In genomic region chr5:137645091-137645651, GRCm38 (mm10) we compare ENCODE assay signal across 8 mouse cellular contexts. TPM values are rescaled to one million over a fixed set of nuclear protein-coding genes. Genes with fewer than 3 reads are reported as not detected.
DNase-seq lines count a peak whose midpoint lies in the region; ATAC-seq and TF ChIP-seq lines count a peak whose summit lies in the region.

No protein-coding gene starts in this region.

- peak overlapping the region; percentile 35 for H3K9ac ChIP-seq in ES-Bruce4 (ENCODE audit: low read depth, poor library complexity, severe bottlenecking)
- peak overlapping the region; percentile 41; the same call in 1 of the 2 replicates for H3K9ac ChIP-seq in forebrain, embryonic 16.5 days (replicated peaks; ENCODE audit: low read depth, low read length)

- TF ChIP-seq POLR2A in ES-Bruce4 (IDR thresholded peaks at IDR 0.05; ENCODE audit: insufficient read depth, low read length), result no peak

- H3K9me3 ChIP-seq in ES-Bruce4 (replicated peaks; ENCODE audit: control insufficient read depth, insufficient read depth, low read length, poor library complexity, severe bottlenecking), result no peaks in the 10 kb centered on the region
- no peaks in the 10 kb centered on the region for H3K9me3 ChIP-seq in forebrain, embryonic 16.5 days (ENCODE audit: control insufficient read depth, low read length)

- no peak overlapping the region for H3K27ac ChIP-seq in ES-Bruce4 (ENCODE audit: insufficient read depth, low read length)
- H3K27ac ChIP-seq in forebrain, embryonic 16.5 days (ENCODE audit: low read length), result no peak overlapping the region

- peak overlapping the region; percentile 44 for H3K4me2 ChIP-seq in forebrain, embryonic 16.5 days (ENCODE audit: low read length)

- DNase-seq in adrenal gland, postnatal 36 days, result peak; percentile 33 to 43
- DNase-seq in adrenal gland, postnatal 4 days (ENCODE audit: low spot score in 2 of 2), result no peak
- DNase-seq in liver, result peak; percentile 62
- DNase-seq in natural killer cell, adult 2 months (ENCODE audit: low spot score in 2 of 2), result peak; percentile 24 to 58
- DNase-seq in gastrocnemius, postnatal 36 days, result no peak
- no peak for DNase-seq in gastrocnemius, postnatal 14 days

- TF ChIP-seq EP300 in ES-Bruce4 (IDR thresholded peaks at IDR 0.05; ENCODE audit: insufficient read depth, low read depth, low read length), result no peak

- intact Hi-C loops in gastrocnemius, postnatal 36 days (cut with DNase I), result no loop called here
- intact Hi-C loops in gastrocnemius, postnatal 14 days (cut with DNase I; ENCODE audit: low total_unique reads), result no loop called here

- peaks cover 1% of the 10 kb centered on the region; the same call in 1 of the 2 replicates for H3K36me3 ChIP-seq in ES-Bruce4 (ENCODE audit: control insufficient read depth, insufficient read depth, low read length, poor library complexity, severe bottlenecking)
- H3K36me3 ChIP-seq in forebrain, embryonic 16.5 days (ENCODE audit: control insufficient read depth, insufficient read depth), result peaks cover 4% of the 10 kb centered on the region; the same call in 1 of the 2 replicates

- TF ChIP-seq CTCF in ES-Bruce4 (IDR thresholded peaks at IDR 0.05; ENCODE audit: low read depth, low read length), result no peak

- H3K4me1 ChIP-seq in ES-Bruce4 (ENCODE audit: control insufficient read depth, insufficient read depth, low read length), result no peaks in the 10 kb centered on the region
- H3K4me1 ChIP-seq in forebrain, embryonic 16.5 days (replicated peaks; ENCODE audit: control insufficient read depth, insufficient read depth, low read length), result peaks cover 10% of the 10 kb centered on the region; the same call in 1 of the 2 replicates

- H3K27me3 ChIP-seq in ES-Bruce4 (ENCODE audit: control insufficient read depth, insufficient read depth, low read length, poor library complexity, severe bottlenecking), result no peaks in the 10 kb centered on the region
- H3K27me3 ChIP-seq in forebrain, embryonic 16.5 days (replicated peaks; ENCODE audit: control insufficient read depth, insufficient read depth, low read length), result peaks cover 27% of the 10 kb centered on the region

- peak overlapping the region; percentile 41 for H3K4me3 ChIP-seq in ES-Bruce4 (ENCODE audit: low read depth, low read length)
- peak overlapping the region; percentile 32 for H3K4me3 ChIP-seq in forebrain, embryonic 16.5 days (replicated peaks; ENCODE audit: low read length)

- ATAC-seq in forebrain, embryonic 16.5 days, result no peak

- 2% methylated on average over 44 of the region's 44 CpGs for WGBS in forebrain, embryonic 16.5 days

RNA-seq across cellular contexts. Expression of gene Irs3, which starts 0.3 kb away (rescaled TPM):
- total RNA-seq in adrenal gland, postnatal 36 days (2021), result 1 to 10 TPM; 4.8 to 6.2 TPM
- total RNA-seq in adrenal gland, postnatal 4 days (2021), result under 1 TPM; 0.56 to 0.79 TPM
- 1.2 and 1.5 TPM in 2 replicates for polyA plus RNA-seq in ES-Bruce4 (2011; ENCODE audit: insufficient read depth, insufficient read length, low read depth, missing spikeins)
- polyA plus RNA-seq in forebrain, embryonic 16.5 days (2015; fragmentation: Nextera tagmentation; extraction: Ambion mirVana), result 0.09 TPM in 1 of 2 replicates, not detected in the other
- under 1 TPM; 0.47 to 0.48 TPM for total RNA-seq in gastrocnemius, postnatal 36 days (2021)
- total RNA-seq in gastrocnemius, postnatal 14 days (2021), result under 1 TPM; 0.33 to 0.47 TPM

RNA-seq across cellular contexts. Expression of gene Sap25, which starts 4.0 kb away (rescaled TPM):
- 1 to 10 TPM; 1.9 to 7.8 TPM for total RNA-seq in adrenal gland, postnatal 36 days (2021)
- 1 to 10 TPM; 8.3 to 8.9 TPM for total RNA-seq in adrenal gland, postnatal 4 days (2021)
- polyA plus RNA-seq in ES-Bruce4 (2011; ENCODE audit: insufficient read depth, insufficient read length, low read depth, missing spikeins), result 5.0 and 7.9 TPM in 2 replicates
- polyA plus RNA-seq in forebrain, embryonic 16.5 days (2015; fragmentation: Nextera tagmentation; extraction: Ambion mirVana), result 5.2 and 10.4 TPM in 2 replicates
- 1 to 10 TPM; 2.3 to 2.7 TPM for total RNA-seq in gastrocnemius, postnatal 36 days (2021)
- total RNA-seq in gastrocnemius, postnatal 14 days (2021), result 1 to 10 TPM; 1.8 to 2.0 TPM

RNA-seq across cellular contexts. Expression of gene Gm20605, which starts 16.2 kb away (rescaled TPM):
- total RNA-seq in adrenal gland, postnatal 36 days (2021), result 1 to 10 TPM; 7.9 to 9.6 TPM
- total RNA-seq in adrenal gland, postnatal 4 days (2021), result 10 to 100 TPM; 16.3 to 16.4 TPM
- polyA plus RNA-seq in ES-Bruce4 (2011; ENCODE audit: insufficient read depth, insufficient read length, low read depth, missing spikeins), result 5.4 and 9.0 TPM in 2 replicates
- polyA plus RNA-seq in forebrain, embryonic 16.5 days (2015; fragmentation: Nextera tagmentation; extraction: Ambion mirVana), result 5.1 and 8.7 TPM in 2 replicates
- total RNA-seq in gastrocnemius, postnatal 36 days (2021), result 1 to 10 TPM; 2.0 to 2.9 TPM
- 1 to 10 TPM; 3.0 to 3.6 TPM for total RNA-seq in gastrocnemius, postnatal 14 days (2021)

RNA-seq across cellular contexts. Expression of gene Lrch4, which starts 16.2 kb away (rescaled TPM):
- 10 to 100 TPM; 23.5 to 36.1 TPM for total RNA-seq in adrenal gland, postnatal 36 days (2021)
- total RNA-seq in adrenal gland, postnatal 4 days (2021), result 10 to 100 TPM; 27.9 to 34.5 TPM
- polyA plus RNA-seq in ES-Bruce4 (2011; ENCODE audit: insufficient read depth, insufficient read length, low read depth, missing spikeins), result 25.1 and 28.6 TPM in 2 replicates
- 19.1 and 19.3 TPM in 2 replicates for polyA plus RNA-seq in forebrain, embryonic 16.5 days (2015; fragmentation: Nextera tagmentation; extraction: Ambion mirVana)
- 10 to 100 TPM; 13.6 to 13.8 TPM for total RNA-seq in gastrocnemius, postnatal 36 days (2021)
- 10 to 100 TPM; 14.8 to 15.3 TPM for total RNA-seq in gastrocnemius, postnatal 14 days (2021)

RNA-seq across cellular contexts. Expression of gene Fbxo24, which starts 16.4 kb away (rescaled TPM):
- 1 to 10 TPM in 1 of 2 experiments, under 1 TPM in 1; 0.93 to 1.7 TPM for total RNA-seq in adrenal gland, postnatal 36 days (2021)
- total RNA-seq in adrenal gland, postnatal 4 days (2021), result 1 to 10 TPM; 1.2 to 3.3 TPM
- 0.48 and 0.94 TPM in 2 replicates for polyA plus RNA-seq in ES-Bruce4 (2011; ENCODE audit: insufficient read depth, insufficient read length, low read depth, missing spikeins)
- 0.23 and 0.25 TPM in 2 replicates for polyA plus RNA-seq in forebrain, embryonic 16.5 days (2015; fragmentation: Nextera tagmentation; extraction: Ambion mirVana)
- not detected for total RNA-seq in gastrocnemius, postnatal 36 days (2021)
- total RNA-seq in gastrocnemius, postnatal 14 days (2021), result under 1 TPM in 1 of 2 experiments, not detected in 1; 0.27 TPM

Comparison
In these comparisons a context has a peak if more than half of its experiments do, and no peak if none do; other contexts are left out.
1. DNase-seq: peak in adrenal gland, postnatal 36 days (2 of 2), liver (single experiment) and natural killer cell, adult 2 months (2 of 2); none in adrenal gland, postnatal 4 days (0 of 2), gastrocnemius, postnatal 36 days (0 of 2) and gastrocnemius, postnatal 14 days (single experiment).